Mouse (Mus musculus) B cell, adult 2 months (primary cell): ENCODE measurements around the gene Spint4.

ENCODE experiments used
- DNase-seq, 2 experiments: peaks; one replicate each; pipeline ENCODE4 v3.0.0; 2022

Gene Spint4

GRCm38 (mm10) chr2:164734839-164735238 lies 36.5 kb downstream of the Spint4 start:
- DNase-seq, result no peak

- DNase-seq, result no peak
These were observed 37.1 kb downstream of the Spint4 start for GRCm38 (mm10) chr2:164735446-164735845.

DNA sequence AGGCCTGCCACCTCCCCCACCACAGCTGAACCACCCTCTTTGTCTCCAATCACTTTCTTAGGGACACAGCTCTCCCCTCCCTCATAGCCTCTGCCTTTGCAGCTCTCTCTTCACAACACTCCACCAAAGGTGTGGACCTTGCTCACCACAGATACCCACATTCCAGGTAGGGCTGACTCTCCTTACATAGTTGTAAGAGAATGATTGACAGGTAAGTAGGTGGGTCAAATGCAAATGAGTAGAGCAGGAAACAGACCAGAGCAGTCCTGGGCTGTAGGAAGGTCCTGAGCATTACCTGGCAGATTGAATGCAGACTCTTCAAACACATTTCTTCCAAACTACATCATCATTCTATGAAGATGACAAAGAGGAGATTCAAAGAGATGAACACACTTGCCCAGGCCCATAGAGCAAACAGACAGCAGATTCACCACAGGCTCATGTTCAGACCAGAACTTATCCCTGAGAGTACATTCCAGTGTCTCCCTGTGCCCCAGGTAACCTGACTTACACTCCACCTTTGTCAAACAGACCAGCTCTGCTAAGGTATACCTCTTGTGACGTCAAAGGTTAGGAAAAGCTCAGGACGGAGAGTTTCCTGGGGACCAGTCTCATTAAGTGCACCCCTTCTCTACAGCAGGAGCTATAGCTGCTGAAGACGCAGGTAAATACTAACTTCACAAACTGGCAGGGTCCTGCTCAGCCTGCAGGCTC lies 39.2 kb downstream of the Spint4 start:
- DNase-seq, result no peak

- no peak for DNase-seq
These were observed 41.6 kb downstream of the Spint4 start for GRCm38 (mm10) chr2:164739876-164740275.

DNA sequence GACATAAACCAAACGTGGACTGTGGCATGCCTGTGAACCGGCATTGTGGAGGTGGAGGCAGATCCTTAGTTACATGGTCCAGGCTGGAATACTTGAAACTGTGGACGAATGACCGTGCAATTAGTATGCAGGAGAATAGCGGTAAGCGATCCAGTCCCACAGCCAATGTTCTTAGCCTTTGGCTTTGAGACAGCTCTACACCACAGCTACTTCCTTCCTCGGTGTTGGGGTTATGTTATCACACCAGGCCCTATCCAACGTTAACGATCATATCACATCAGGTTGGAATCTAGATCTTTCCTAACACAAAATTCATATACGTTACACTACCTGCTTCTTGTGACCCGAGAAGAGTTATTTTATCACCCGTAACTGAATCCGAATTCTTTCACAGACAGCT lies 46.7 kb downstream of the Spint4 start:
- DNase-seq, result no peak

GRCm38 (mm10) chr2:164745843-164746479 lies 47.7 kb downstream of the Spint4 start, which contains the start of the genes Wfdc3 and Dnttip1:
TSS of gene Wfdc3 (minus strand) at chr2:164745931.
TSS of gene Dnttip1 (plus strand) at chr2:164745983.
- peak; percentile 96 to 97 for DNase-seq

DNA sequence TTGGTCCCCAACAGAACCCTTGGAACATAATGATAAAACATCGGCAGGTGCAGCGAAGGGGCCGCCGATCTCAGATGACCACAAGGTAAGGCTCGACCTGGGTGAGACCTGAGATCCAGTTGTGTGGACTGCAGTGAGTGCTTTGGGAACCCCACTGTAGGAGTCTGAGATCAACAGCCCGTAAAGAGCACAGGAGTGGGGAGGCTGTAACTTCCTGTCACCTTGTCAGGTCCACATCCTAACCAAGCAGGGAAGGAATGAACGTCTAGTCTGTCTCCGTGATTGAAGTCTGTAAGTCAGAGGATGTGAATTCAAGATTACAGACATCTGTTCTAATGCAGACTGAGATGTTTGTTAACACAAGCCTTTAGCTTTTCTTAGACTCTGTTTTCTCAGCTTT lies 48.4 kb downstream of the Spint4 start:
- no peak for DNase-seq

- no peak for DNase-seq
These were observed 49.9 kb downstream of the Spint4 start for GRCm38 (mm10) chr2:164748191-164748590.

- no peak for DNase-seq
These were observed 50.7 kb downstream of the Spint4 start for GRCm38 (mm10) chr2:164748991-164749390.
